Mouse (Mus musculus) kidney, adult 9 months (tissue): ENCODE measurements around the gene Islr.
"Not testable (repeated sequence)": the region's sequence is repeated elsewhere in the genome, so short reads cannot be mapped to it uniquely, and the experiment has no call there.

Source experiments
- DNase-seq: peaks from one replicate; pipeline ENCODE4 v3.0.0; 2022

Islr gene

DNA sequence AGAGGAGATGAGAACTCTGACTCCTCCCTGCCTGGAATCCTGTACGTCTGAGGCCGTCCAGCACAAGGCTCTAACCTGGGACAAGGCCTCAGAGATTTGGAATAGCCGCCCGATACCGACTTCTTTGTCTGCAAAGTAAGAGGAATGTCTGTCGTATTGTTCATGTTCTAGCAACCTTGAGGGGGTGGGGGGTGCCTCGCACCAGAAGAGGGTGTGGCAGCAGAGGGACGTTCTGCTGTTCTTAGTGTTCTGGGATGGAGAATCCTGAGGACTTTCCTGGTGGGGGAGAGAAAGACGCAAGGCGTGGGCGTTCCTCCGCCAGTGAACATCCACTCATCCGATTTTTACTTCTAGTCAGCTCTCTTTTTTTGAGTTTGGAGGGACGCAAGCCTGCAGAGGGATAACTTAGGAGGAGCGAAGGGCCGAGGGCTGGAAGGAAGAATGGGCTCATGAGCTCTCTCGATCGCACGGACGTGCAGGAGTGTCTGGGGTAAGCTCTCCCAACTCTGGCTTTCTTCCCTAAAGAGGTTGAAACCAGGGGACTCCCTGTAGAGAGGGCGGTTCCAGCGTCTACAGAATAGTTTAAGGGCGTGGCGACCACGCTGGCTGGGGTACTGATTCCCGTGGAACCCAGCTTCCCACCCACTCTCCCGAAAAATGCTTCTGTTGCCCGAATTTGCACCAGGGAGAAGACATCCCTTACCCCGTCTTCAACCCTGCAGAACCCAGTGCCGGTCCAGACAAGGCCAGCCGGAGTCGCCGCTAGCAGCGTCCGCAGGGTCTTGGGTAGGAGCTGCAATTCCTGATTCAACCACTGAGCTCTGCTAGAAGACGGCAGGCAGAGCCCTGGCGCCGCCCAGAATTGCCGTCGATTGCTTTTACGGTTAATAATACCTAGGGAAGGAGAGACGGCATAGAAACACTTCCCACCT is at the start of gene Islr, which contains the start of gene Islr2:
Islr (minus strand) TSS at position 791 of the 932 bp plus-strand sequence.
Islr2 (minus strand) TSS at position 804 of the 932 bp plus-strand sequence.
- DNase-seq, result peak; percentile 77

DNA sequence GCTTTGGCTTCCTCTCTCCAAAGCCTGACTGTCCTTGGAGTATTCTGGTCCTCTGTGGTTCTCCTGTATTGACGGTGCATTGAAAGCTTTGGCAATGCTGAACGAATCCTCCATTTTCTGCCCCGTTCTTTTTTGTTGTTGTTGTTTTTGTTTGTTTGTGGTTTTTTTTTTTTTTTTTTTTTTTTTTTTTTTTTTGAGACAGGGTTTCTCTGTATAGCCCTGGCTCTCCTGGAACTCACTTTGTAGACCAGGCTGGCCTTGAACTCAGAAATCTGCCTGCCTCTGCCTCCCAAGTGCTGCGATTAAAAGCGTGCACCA is 49.7 kb upstream of the Islr start:
- not testable (repeated sequence) for DNase-seq

DNA sequence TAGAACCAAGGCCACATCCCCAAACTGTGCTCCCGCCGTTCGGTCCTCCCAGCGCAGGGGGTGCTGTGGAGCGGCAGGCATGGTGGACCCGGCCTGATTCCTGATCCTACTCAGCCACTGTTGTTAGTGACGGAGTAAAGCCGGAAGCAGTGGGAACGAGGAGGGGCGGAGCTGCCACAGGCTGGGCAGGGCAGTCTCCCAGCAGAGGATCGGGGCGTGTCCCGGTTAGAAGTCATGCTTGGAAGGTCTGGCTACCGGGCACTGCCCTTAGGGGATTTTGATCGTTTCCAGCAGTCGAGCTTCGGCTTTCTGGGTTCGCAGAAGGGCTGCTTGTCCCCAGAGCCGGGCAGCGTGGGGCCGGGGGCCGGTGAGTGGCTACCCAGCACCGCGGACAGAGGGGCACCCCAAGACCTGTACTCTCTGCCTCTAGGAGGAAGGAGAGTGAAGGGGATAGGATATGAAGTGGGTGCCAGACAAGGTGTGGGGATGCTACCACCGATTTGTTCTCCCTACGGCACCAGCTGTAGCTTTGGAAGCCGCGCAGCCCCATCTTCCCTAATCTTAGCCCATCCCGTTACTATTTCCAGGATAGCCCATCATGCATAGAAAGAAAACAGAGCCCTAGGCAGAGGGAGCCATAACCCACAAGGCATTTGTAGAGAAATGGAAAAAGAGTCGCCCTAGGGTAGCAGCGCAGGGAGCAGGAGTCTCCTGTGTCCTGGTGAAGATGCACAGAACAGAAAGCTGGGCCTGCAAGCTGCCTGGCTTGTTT is 49.1 kb upstream of the Islr start, which contains the start of gene Stoml1:
Stoml1 (plus strand) TSS at position 132 of the 772 bp plus-strand sequence.
- peak; percentile 98 for DNase-seq

DNA sequence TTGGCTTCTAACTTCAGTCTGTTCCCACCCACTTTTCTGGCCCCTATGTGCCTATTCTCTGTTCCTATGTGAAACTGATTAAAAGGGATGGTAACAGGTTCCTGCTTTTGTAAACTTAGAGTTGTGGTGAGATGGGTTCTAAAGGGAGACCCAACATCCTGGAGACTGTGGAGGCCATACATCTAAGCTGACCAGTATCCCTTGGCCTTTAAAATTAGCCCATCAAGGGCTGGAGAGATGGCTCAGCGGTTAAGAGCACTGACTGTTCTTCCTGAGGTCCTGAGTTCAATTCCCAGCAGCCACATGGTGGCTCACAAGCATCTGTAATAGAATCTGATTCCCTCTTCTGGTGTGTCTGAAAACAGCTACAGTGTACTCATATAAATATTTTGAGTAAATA is 46.6 kb upstream of the Islr start:
- DNase-seq, result not testable (repeated sequence)

DNA sequence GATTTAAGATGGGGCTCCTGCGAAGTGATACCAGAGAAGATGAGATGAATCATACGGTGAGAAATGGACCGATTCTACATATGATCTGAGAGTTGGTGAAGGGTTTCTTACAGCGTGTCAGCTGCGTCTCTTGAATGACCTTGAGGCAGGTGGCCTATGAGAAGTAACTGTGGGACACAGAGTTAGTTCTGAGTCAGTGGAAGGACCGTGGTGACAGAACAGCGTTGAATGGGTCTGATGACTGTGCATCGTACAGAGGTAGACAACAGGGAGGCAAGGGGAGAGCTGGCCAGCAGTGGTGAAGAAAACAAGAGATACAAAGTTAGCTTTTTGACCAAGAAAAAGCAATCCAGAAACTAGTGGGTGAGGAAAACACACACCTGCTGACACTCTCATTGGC is 46.2 kb upstream of the Islr start:
- no peak for DNase-seq

DNA sequence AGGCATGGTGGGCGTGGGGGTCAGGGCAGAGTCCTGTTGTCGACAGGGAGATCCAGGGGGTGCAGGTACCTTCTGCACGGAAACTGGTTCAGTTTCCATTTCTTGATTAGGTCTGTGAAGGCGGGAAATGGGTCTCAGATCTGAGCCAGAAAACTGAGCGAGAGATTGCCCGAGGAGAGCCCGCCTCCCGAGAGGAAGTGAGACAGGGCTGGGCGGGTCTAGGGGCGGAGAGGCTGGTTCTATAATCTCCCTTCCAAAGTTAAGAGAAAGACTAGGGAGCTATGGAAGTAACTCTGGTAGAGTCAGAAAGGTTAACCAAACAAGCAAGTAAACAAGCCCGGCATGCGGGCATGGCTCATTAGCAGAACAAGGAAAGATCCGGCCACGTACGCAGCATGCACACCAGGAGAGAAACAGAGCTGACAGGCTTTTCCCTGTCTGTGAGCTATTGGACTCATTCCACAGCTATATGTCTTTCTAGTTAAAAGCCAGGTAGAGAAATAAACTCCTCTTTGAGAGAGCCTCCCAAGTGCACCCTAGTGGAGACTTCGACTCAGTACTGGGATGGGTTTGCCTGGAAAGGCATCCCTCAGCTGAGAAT is 45.6 kb upstream of the Islr start, which contains the start of gene Pml:
Pml (minus strand) TSS at position 195 of the 601 bp plus-strand sequence.
- peak; percentile 86 for DNase-seq

DNA sequence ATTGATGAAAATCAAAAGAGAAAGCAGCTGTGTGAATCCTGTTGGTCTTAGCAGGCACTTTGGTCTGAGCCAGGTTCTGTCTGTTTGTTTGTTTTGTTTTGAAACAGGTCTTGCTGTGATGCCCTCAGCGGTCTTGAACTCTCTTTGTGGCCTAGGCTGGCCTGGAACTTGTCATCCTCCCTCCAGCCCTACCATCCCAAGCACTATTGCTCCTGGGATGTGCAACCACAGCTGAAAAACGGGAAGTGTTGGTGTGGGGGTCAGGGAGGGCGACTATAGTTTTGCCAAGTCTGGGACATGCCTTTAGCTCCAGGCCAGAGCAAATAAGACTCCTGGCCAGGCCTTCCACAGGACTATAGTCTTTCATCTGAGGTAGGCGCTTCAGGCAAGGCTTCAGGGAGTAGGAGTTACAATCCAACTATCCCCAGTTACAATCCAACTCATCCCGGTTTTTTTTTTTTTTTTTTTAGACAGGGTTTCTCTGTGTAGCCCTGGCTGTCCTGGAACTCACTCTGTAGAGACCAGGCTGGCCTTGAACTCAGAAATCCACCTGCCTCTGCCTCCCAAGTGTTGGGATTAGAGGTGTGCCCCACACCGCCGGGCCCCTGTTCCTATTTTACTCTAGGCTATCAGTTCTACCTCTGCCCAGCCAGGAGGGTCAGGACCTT is 44.8 kb upstream of the Islr start:
- DNase-seq, result no peak

DNA sequence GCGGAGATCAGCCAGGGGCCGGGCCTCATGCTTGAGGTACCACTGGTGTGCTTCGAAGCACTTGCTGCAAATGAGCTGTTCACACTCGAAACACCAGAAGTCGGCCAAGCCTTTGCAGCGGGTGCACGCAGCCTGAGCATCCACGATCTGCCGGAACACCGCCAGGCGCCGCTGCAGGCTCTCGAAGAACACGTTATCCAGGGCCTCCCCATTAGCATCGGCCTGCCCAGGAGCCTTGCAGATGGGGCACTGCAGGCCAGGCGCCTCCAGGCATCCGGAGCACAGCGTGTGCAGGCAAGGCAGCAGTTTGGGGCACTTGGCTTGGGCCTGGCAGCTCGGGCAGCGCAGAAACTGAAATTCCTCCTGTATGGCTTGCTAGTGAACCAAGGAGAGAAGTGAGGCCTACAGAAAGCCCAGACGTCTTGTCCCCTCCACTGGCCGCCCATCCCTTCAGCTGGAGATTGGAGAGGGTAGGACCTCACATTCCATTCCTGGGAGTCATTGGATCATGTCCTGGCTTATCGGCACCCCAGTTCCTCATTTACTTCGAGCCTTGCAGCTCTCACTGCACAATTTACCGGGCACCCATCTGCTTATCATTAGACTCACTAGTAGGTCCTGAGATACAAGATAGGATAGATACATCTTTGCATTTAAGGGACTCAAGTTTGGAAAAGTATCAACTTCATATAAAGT is 43.1 kb upstream of the Islr start:
- peak; percentile 82 for DNase-seq

DNA sequence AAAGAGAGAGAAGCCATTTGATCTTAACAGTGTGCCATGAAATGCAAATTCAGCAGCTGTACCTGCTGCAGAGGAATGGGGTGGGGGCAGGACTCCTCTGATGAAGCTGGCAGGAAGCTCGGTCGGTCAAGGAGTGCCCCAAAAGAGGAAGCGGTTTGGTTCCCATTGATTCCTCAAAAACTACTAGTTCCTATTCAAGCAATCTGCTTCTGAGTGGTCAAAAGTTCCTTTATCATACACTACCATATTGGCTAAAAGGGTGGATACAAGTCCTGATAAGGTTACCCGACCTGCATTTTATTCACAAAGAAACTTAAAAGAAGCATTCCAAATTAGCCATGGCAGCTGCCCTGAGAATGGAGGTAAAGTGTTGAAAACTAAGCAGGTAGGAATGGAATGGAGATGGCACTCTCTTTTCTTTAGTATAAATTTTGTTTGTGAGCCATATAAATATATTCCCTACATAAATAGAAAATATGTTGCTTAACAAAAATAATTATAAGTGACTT is 42.0 kb upstream of the Islr start:
- no peak for DNase-seq

DNA sequence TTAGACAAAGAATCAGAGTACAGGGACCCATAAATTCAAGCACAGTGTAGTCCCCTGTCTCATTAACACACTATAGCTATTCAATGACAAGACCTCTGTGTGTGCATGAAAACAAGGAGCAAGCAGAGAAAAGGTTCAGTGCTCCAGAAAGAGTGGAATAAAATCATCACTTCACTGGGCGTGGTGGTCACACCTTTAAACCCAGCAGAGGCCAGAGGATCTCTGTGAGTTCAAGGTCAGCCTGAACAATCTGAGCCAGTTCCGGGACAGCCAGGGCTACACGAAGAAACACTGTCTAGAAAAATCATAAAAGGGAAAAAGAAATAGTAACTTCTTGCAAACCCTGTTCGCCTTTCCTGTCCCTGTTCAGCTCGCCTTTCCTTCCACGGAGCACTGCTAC is 39.6 kb upstream of the Islr start:
- DNase-seq, result no peak

DNA sequence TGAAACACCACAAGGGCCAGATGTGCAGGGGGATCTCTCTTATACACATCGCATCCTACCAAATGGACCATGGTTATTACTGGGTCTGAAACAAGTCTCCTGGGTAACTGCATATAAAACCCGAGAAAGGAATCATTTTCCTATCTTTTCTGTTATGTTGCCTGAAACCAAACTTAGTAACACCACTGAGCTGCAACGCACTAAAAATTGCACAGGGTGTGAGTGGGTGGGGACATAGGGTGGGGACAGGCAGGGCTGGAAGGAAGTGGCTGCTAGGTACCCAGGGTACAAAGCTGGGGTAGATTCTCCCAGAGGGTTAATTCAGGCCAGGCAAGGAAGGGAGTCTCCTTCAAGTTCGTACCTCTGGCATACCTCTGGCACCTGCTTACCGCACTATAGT is 38.6 kb upstream of the Islr start:
- DNase-seq, result no peak

DNA sequence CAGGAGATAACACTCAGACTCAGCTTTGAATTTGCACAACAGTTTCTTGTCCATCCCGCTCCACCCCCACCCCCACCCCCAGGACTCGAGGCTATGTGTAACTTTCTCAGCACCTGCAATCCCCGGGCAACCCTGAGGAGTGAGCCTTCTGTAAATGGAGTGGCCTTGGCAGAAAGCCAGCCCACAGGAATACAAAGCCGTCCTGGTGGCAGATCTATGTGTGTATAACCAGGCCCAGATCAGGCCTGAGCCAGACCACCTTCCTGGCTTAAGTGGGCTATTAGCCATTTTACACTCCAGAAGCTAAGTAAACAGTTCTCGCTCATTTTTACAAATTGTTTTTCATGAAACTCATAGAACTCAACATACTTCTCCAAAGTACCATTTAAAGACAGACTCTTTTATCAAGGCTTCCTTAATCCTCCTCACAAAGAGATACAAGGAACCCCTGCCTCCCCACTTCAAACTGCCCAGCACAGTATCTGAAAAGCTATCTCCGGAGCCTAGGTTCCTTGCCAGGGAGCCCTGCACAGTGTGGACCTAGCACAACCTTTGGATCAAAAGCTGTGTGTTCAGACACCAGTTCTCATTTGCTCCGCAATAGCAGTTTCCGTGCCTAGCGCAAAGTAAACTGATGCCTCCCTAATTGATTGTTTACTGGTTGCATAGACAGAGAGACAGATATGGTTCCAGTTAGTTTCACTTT is 37.8 kb upstream of the Islr start:
- DNase-seq, result peak; percentile 46

DNA sequence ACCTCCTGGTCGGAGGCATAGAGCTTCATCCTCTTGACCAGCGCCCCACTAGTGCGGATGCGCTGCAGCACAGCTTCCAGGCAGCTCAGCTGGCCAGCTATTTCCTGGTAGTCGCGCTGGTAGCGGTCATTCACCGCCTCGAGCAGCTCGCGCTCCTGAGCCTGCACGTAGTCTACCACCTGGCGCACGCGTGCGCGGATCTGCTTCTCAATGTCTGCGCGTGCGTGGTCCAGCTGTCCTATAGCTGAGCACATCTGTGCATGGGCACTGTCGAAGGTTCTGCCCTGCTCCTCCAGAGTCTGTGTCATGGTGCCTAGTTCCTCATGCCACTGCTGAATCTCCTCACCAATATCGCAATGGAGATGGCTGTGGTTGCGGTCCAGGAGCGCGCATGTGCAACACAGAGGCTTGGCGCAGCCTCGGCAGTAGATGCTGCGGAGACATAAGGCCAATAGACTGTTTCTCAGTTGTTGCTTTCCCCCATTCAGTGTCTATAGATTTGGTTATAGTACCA is 30.5 kb upstream of the Islr start:
- no peak for DNase-seq

DNA sequence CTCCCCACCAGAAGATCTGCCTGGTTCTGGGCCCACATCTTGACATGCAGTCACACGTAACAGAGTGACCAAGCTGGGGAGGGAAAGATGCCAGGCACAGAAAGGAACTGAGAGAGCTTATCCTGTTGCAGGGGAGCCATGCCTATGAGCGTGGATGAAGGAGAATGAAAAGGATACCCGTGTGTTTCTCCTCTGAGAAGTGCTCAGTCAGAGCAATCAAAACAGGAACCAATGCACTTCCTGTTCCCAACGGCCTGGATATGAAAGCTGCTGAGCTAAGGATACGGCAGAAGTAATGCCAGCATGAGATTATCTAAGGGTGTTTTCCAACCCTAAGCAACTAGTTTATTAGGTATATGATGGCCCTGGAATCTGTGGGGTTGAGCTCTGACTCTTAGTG is 28.3 kb upstream of the Islr start:
- DNase-seq, result no peak

DNA sequence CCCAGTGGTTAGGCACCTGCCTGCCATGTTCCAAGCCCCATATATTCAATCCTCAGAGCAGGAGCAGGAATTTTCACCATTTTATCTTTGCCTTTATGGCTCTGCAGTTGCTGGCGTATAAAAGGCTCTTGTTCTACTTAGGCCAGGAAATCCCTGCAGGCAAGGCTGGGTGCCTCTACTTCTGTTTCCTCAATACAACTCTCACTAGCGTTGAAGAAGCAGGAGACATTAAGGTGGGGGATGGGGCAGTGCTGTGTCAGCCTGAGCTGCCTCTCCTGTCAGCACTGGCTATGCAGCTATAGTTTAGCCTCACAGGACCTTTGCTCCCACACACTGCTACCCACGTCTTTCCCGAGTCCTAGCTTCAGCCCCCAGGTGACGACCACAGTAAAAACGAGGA is 27.6 kb upstream of the Islr start:
- DNase-seq, result no peak

DNA sequence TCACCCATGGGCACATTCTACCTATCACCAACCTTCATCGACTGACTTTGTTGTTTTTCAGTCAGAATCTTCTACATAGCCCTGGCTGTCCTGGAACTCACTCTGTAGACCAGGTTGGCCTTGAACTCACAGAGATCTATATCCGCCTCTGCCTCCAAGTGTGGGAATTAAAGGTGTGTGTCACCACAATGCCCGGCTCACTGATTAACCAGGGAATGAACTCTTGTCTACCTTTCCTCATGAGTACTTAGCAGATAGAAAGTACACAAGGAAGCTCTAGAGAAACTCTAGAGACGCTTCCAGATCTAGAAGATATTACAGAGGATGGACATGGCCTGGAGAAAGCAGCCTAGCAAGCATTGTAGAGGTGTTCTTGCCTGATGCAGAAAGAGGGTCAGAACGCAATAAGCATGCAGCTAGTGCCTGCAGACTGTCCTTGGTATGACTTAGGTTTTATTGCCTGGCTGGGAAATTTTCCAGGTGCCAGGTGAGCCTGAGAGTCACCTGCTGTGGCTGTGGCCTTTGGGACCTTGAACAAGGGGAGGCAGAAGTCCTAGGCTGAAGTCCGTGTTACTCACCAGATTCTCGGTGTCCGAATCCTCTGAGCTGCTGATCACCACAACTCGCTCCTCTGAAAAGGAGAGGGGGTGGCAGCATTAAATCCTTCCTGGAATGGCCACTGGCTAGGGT is 24.8 kb upstream of the Islr start:
- DNase-seq, result peak; percentile 68

DNA sequence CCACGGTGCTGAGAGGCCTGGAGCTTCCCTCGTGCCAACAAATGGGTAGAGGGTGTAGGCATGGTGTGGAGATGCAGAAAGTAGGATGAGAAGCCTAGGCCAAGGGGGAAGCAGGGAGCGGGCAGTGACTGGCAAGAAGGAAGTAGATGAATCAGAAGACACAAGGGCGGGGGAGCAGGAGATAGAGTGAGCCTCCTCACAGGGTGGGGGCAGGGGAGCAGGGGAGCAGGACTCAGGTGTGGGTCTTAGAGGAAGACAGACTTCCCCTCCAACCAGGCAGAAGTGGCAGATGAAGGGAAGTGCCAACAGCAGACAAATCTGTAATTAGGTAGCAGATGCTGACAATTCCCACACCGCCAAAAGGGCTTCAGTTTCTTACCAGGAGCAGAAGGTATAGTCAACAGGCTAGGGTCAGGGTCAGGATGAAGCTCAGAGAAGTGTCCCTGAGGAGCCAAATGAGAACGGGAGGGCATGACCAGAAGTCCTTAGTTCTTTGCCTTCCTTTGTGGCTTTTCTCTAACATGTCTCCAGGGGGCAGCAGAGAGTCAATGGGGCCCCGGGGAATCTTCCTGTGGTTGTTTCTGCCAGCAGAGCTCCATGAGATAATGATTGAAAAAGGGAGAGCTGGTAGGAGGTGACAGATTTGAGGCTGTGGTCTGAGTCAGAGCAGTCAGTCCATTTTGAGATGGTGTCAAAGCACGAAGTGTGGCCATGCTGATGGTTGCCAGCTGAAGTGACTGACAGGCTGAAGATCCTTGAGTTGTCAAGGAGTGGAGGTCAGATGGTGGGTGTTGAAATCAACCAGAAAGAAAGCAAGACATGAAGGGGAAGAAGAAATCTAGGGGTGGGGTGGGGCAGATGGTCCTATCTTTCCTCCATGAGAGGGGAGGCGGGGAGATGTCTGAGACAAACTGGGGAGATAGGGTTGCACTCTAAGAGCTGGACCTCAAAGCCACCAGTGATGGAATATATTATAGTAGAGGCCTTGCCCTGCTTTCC is 22.1 kb upstream of the Islr start:
- peak; percentile 60 for DNase-seq

DNA sequence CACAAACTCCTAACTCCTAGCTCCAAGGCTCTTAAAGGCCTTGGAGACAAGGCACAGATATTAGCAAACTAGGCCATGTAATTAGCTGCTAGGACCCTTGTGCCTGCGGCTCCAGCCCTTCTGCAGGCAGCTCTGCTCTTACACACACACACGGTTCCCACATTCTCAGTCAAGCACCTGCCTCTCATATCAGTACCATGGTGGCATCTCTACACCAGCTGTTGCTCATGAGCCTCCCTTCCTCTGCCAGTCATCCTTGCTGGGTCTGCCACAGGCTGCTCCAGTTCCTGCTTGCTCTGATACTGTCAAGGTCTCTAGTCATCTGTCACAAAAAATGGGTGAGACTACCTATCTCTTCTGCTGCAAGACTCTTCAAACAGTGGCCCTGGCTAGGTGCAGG is 20.2 kb upstream of the Islr start:
- no peak for DNase-seq
